Mouse (Mus musculus): ENCODE data around the gene Celf3. TPM values are rescaled to one million over a fixed set of nuclear protein-coding genes. Genes with fewer than 3 reads are reported as not detected.
A peak's percentile ranks its signal among the peaks of the same experiment; 100 is the strongest.

The Celf3 gene
- polyA plus RNA-seq, 1 experiment from 2014 or later, result 14.2 TPM

DNA sequence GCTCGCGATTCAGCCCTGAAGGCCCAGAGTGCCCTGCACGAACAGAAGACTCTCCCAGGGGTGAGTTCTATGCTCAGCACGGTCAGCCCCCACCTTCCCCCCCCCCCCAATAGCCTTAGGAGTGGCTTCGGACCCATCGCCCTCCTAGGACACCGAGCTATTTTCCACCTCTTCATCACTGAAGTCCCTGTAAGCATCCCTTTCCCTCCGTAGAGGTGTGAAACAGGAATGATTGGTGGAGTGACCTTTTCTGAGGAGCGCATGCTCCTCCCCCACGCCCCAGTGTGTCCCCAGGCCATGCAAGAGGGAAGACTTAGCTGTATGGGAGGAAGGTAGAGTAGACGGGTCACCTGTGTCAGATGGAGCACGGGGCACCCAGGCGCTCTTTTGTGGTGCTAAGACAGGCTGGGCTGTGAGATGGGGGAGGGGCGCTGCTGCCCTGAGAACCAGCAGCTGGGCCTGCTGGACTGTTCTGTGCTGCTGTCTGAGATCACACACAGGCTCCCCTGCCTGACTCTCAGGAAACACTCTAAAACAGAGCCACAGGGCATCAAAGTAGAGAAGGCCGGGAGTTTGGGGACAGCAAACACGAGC is 2.3 kb downstream of the Celf3 start, which contains the start of gene Riiad1:
Gene Riiad1 (minus strand): TSS at position 51 of the 594 bp plus-strand sequence.
- no peak within 1 kb of the TSS for H3K27ac ChIP-seq
- 8% methylated on average over 16 of the region's 16 CpGs for WGBS

DNA sequence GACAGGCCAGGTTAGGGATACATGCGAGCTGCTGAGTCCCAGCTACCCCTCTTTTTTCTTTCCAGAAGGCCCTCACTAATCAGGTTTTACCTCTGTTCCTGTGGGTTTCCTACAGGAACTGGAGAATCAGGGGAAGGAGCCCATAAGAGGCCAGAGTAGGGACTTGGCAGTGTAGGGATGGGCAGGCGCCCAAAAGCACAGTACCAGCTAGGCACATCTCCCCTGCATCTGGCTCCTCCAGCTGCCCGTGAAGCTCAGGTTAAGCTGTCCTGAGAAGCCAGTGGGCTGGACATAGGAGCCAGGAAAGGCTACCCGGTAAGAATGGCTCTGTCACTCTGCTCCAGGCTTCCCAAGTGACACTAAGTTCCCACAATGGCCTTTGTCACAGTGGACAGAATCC is 3.3 kb downstream of the Celf3 start:
- H3K4me1 ChIP-seq, result peaks cover 22% of the 10 kb centered on the region
- peaks cover 37% of the 10 kb centered on the region for H3K27me3 ChIP-seq
- H3K36me3 ChIP-seq, result no peaks in the 10 kb centered on the region
- ATAC-seq (ENCODE audit: insufficient number of reproducible peaks, insufficient read depth, low FRiP score, low TSS enrichment), result no peak
- no peak overlapping the region for H3K4me3 ChIP-seq
- 66% methylated on average over 4 of the region's 4 CpGs for WGBS
- no peak overlapping the region for H3K4me2 ChIP-seq (replicated peaks)
- no peaks in the 10 kb centered on the region for H3K9me3 ChIP-seq
- no peak overlapping the region for H3K9ac ChIP-seq
- H3K27ac ChIP-seq, result no peak overlapping the region

More for the DNA sequence above, 2.3 kb downstream of the Celf3 start, which contains the start of gene Riiad1:
- H3K4me3 ChIP-seq, result peak within 1 kb of the TSS; percentile 22
- no peaks in the 10 kb centered on the region for H3K36me3 ChIP-seq
- H3K4me1 ChIP-seq, result peaks cover 22% of the 10 kb centered on the region
- no peak within 1 kb of the TSS for H3K9ac ChIP-seq
- H3K9me3 ChIP-seq, result no peaks in the 10 kb centered on the region
- H3K4me2 ChIP-seq (replicated peaks), result peak within 1 kb of the TSS; percentile 36
- ATAC-seq (ENCODE audit: insufficient number of reproducible peaks, insufficient read depth, low FRiP score, low TSS enrichment), result no peak
- peaks cover 37% of the 10 kb centered on the region for H3K27me3 ChIP-seq

DNA sequence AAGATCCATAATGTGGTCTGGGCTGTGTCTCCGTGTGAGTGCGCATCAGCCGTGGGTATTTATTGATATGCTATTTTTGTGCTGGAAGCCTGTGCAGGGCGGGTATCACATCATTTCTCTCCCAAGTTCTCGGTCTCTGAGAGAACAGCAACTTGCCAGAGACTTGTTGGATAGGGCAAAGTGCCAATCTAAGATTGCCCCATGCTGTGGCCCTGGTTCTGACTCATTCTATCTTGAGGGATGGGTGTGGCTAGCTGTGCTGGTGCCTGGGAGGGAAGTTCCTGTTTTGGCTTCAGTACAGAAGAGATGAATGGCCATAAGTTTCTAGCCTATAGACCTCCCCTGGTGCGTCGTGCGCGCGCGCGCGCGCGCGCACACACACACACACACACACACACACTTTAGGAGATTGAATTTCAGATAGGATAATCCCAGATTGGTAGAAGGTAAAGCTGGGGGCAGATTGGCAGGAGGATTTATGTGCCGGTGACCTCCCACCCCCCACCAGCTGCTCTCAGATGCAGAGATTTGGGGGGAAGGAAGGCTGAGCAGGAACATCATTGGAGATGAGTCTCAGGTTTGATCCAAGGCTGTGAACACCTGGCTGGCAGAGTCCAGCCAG is 4.8 kb downstream of the Celf3 start:
- no peaks in the 10 kb centered on the region for H3K36me3 ChIP-seq
- H3K4me1 ChIP-seq, result peaks cover 20% of the 10 kb centered on the region
- no peak for ATAC-seq (ENCODE audit: insufficient number of reproducible peaks, insufficient read depth, low FRiP score, low TSS enrichment)
- H3K9ac ChIP-seq, result no peak overlapping the region
- no peak overlapping the region for H3K27ac ChIP-seq
- H3K4me3 ChIP-seq, result no peak overlapping the region
- H3K27me3 ChIP-seq, result peaks cover 37% of the 10 kb centered on the region
- H3K9me3 ChIP-seq, result no peaks in the 10 kb centered on the region
- 80% methylated on average over 17 of the region's 17 CpGs for WGBS
- H3K4me2 ChIP-seq (replicated peaks), result no peak overlapping the region

DNA sequence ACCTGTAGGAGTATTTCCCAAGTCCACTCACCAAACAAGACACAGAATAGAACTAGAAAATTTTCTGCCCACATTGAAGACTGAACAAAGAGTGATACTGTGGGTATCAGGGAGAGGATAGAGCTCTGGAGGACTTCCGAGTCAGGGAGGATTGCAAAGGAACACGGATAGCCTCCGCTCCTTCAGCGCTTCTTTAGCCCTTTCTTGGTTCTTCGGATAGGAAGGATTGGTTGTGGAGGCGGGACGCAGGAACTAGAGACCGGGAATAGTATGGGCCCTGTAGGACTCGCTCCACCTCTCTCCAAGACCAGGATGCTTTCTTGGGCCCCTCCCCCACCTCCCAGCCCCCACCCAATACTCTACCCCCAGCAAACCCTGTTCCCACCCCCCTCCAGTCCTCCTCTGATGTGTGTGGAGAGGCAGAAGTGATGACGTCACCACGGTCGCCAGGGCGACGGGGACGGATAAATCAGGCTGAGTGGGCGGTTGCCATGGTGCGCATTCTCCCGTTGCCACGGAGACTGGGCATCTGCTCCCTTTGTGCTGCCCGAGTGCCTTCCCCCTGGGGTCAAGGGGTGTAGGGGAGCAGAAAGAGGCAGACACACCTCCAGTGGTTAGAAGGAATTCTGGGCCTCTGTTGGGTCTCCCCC is 5.8 kb downstream of the Celf3 start:
- 18% methylated on average over 20 of the region's 20 CpGs for WGBS
- Histone ChIP-seq H3K4me3 (no peak overlapping the region), H3K9me3 (no peaks in the 10 kb centered on the region), H3K36me3 (no peaks in the 10 kb centered on the region), H3K27ac (peak overlapping the region; percentile 30; the same call in 1 of the 2 replicates), H3K4me1 (peaks cover 15% of the 10 kb centered on the region), H3K9ac (no peak overlapping the region; the same call in 1 of the 2 replicates), H3K4me2 (replicated peaks) (0 out of 2 replicates have a peak overlapping the region, but pooled peaks have one; percentile 9), H3K27me3 (peaks cover 28% of the 10 kb centered on the region)
- peak; percentile 32 for ATAC-seq (ENCODE audit: insufficient number of reproducible peaks, insufficient read depth, low FRiP score, low TSS enrichment)

DNA sequence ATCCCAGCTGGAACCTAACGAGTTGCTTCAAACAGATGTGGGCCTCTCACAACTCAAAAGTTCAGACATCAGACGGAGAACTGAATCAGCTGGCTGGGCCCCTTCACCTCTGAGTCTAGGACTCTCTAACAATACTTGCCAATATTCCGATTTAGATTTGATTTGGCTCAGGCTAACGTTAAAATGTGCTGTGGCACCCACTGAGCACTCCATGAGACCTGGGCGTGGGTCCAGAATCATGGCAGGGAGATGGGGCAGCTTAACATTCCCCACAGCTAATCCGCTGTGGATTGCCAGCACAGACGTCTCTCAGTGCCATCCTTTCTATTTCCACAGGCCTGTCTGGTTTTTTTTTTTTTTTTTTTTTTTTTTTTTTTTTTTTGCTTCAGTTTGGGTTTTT is 7.8 kb downstream of the Celf3 start:
- H3K4me3 ChIP-seq, result no peak overlapping the region
- no peak overlapping the region for H3K4me2 ChIP-seq (replicated peaks)
- no peaks in the 10 kb centered on the region for H3K9me3 ChIP-seq
- WGBS, result 70% methylated on average over 7 of the region's 7 CpGs
- ATAC-seq (ENCODE audit: insufficient number of reproducible peaks, insufficient read depth, low FRiP score, low TSS enrichment), result no peak
- no peak overlapping the region for H3K27ac ChIP-seq
- H3K27me3 ChIP-seq, result peaks cover 12% of the 10 kb centered on the region; the same call in 1 of the 2 replicates
- H3K9ac ChIP-seq, result no peak overlapping the region
- H3K36me3 ChIP-seq, result no peaks in the 10 kb centered on the region
- H3K4me1 ChIP-seq, result peaks cover 8% of the 10 kb centered on the region

DNA sequence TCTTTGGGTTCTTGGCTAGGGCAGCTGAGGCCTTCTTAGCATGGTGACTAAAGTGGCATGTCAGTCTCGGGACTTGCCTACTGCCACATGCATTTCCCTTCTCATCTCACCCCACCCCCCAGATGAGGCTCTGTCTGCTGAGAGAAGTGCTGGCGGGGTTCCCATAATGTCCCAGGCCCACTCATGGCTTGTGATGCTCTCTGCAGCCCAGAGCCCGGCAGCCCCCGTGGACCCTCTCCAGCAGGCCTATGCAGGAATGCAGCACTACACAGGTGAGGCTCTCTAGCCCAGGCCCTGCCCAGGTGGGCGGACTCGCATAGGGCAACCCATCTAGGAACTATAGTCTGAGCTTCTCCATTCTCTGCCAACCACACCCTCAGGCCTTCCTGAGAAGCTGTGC is 9.5 kb downstream of the Celf3 start:
- Histone ChIP-seq H3K9me3 (no peaks in the 10 kb centered on the region), H3K27me3 (no peaks in the 10 kb centered on the region), H3K27ac (no peak overlapping the region), H3K36me3 (0 out of 2 replicates have a peak, but pooled peaks cover 3% of the 10 kb centered on the region), H3K4me2 (replicated peaks) (no peak overlapping the region), H3K9ac (no peak overlapping the region), H3K4me1 (peaks cover 8% of the 10 kb centered on the region), H3K4me3 (no peak overlapping the region)
- no peak for ATAC-seq (ENCODE audit: insufficient number of reproducible peaks, insufficient read depth, low FRiP score, low TSS enrichment)
- WGBS, result 79% methylated on average over 6 of the region's 6 CpGs

DNA sequence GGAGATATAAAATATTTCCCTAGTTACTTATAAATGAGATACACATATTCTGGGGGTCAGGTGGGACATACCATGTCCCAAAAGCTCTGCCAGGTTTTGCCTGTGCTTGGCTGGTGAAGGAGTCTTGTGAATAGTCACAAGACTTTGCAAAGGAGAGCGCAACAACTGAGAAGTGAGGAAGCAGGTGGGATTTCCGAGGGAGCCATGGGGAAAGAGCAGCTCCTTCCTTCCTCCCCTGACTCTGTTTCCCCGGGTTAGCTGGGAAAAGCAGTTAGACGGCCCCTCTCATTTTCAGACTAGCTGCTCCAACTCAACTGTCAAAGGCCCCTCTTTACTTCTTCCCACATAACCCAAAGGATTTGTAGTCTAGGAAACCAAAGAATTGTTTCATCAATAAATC is 19.1 kb downstream of the Celf3 start:
- Histone ChIP-seq H3K27me3 (no peaks in the 10 kb centered on the region), H3K9ac (no peak overlapping the region), H3K36me3 (peaks cover 33% of the 10 kb centered on the region), H3K9me3 (no peaks in the 10 kb centered on the region), H3K4me2 (replicated peaks) (no peak overlapping the region), H3K27ac (no peak overlapping the region), H3K4me1 (no peaks in the 10 kb centered on the region), H3K4me3 (no peak overlapping the region)
- no peak for ATAC-seq (ENCODE audit: insufficient number of reproducible peaks, insufficient read depth, low FRiP score, low TSS enrichment)
- 91% methylated on average over 4 of the region's 4 CpGs for WGBS

DNA sequence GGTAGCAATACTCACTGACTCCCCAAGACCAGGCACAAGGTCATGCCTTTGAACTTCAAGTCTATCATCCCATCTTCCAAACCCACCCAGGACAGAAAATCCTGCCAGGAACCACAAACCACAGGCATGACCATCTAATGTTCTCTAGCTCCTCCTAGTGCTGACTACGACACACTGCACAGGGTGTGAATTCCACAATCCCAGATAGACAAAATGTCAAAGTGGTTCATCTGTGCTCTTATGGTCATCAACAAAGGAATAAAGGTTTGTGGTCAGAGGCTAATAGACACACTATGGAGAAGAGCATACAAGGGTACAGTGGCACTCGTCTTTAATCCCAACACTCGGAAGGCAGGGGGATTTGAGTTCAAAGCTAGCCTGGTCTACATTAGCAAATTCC is 24.1 kb downstream of the Celf3 start:
- H3K9ac ChIP-seq, result no peak overlapping the region
- no peak overlapping the region for H3K4me2 ChIP-seq (replicated peaks)
- no peaks in the 10 kb centered on the region for H3K9me3 ChIP-seq
- 73% methylated on average over 3 of the region's 3 CpGs for WGBS
- peaks cover 39% of the 10 kb centered on the region for H3K36me3 ChIP-seq
- no peaks in the 10 kb centered on the region for H3K4me1 ChIP-seq
- no peak for ATAC-seq (ENCODE audit: insufficient number of reproducible peaks, insufficient read depth, low FRiP score, low TSS enrichment)
- no peak overlapping the region for H3K4me3 ChIP-seq
- no peak overlapping the region for H3K27ac ChIP-seq
- H3K27me3 ChIP-seq, result no peaks in the 10 kb centered on the region

DNA sequence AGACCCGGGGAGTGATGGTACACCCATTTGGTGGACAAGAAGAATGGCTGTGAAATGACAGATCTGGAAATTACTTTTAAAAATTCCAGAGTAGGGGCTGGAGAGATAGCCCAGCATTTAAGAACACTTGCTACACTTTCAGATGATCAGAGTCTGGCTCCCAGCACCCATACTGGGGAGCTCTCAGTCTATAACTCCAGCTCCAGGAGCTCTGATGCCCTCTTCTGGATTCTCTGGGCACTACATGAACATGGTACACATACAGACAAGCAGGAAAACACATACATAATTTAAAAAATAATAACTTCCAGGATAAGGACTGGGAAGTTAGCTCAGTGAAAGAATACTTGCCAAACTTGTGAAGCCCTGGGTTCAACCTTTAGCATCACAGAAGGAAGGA is 28.6 kb downstream of the Celf3 start:
- 100% methylated on average over 1 of the region's 1 CpGs for WGBS

DNA sequence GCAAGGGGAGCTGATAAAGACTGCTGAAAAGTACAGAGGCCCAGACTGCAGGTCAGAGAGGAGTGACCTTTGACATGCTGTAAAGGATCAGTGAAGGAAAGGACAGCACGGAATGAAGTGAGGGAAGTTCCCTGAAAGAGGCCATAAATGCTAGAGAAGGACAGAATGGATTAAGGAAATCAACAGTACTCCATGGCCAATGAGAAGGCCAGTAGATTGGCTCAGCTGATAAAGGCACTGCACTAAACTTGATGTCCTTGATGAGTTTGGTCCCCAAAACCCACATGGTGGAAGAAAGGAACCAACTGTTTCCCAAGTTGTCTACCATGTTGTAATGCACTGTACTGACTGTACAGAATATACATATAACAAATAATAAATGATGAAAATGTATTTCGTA is 48.6 kb downstream of the Celf3 start:
- Histone ChIP-seq H3K9me3 (no peaks in the 10 kb centered on the region), H3K4me3 (no peak overlapping the region), H3K36me3 (peaks cover 14% of the 10 kb centered on the region), H3K27ac (no peak overlapping the region), H3K27me3 (no peaks in the 10 kb centered on the region), H3K9ac (no peak overlapping the region), H3K4me2 (replicated peaks) (no peak overlapping the region), H3K4me1 (no peaks in the 10 kb centered on the region)
- WGBS, result 69% methylated on average over 2 of the region's 2 CpGs
- ATAC-seq (ENCODE audit: insufficient number of reproducible peaks, insufficient read depth, low FRiP score, low TSS enrichment), result no peak

More for the DNA sequence above, 28.6 kb downstream of the Celf3 start:
- no peak for ATAC-seq (ENCODE audit: insufficient number of reproducible peaks, insufficient read depth, low FRiP score, low TSS enrichment)
- H3K9ac ChIP-seq, result no peak overlapping the region
- no peaks in the 10 kb centered on the region for H3K4me1 ChIP-seq
- H3K4me3 ChIP-seq, result no peak overlapping the region
- no peaks in the 10 kb centered on the region for H3K9me3 ChIP-seq
- no peak overlapping the region for H3K27ac ChIP-seq
- no peak overlapping the region for H3K4me2 ChIP-seq (replicated peaks)
- H3K27me3 ChIP-seq, result no peaks in the 10 kb centered on the region
- H3K36me3 ChIP-seq, result peaks cover 36% of the 10 kb centered on the region

DNA sequence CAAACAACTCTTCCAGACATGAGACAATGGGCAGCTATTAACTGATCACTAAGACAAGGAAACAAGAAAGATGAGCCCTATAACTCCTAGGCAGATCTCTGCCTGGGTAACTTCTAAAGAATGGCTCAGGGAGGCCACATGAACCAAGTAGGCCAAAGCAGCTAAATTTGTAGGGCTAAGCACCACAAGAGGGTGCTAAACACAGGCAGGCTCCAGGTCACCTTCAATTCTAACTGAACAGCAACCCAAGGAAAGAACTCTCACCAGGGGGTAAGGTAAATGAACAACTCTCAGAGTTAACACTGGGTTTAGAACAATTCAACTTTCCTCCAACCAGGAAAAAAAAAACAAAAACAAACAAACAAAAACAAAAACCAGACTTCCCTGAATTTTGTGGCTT is 55.9 kb downstream of the Celf3 start:
- Histone ChIP-seq H3K36me3 (peaks cover 3% of the 10 kb centered on the region; the same call in 1 of the 2 replicates), H3K27me3 (no peaks in the 10 kb centered on the region), H3K4me2 (replicated peaks) (no peak overlapping the region), H3K4me1 (no peaks in the 10 kb centered on the region), H3K4me3 (no peak overlapping the region), H3K27ac (no peak overlapping the region), H3K9me3 (no peaks in the 10 kb centered on the region), H3K9ac (no peak overlapping the region)
- ATAC-seq (ENCODE audit: insufficient number of reproducible peaks, insufficient read depth, low FRiP score, low TSS enrichment), result no peak

DNA sequence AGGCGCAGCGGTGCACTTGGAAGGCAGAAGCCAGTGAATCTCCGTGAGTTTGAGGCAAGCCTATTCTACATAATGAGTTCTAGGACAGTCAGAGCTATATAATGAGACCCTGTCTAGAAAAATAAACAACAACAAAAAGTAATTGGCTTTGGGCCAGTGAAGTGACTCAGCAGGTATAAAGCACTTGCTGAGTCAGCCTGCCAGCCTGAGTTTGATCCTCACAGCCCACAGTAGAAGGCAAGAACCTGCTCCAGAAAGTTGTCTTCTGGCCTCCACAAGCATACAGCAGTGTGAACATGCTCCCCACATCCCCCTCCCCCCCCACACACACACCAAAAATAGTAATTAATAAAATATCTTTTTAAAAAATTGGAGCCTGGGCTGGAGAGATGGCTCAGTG is 59.1 kb downstream of the Celf3 start:
- Histone ChIP-seq H3K4me3 (no peak overlapping the region), H3K4me1 (no peaks in the 10 kb centered on the region), H3K9me3 (no peaks in the 10 kb centered on the region), H3K27ac (no peak overlapping the region), H3K27me3 (no peaks in the 10 kb centered on the region), H3K36me3 (no peaks in the 10 kb centered on the region; the same call in 1 of the 2 replicates), H3K9ac (no peak overlapping the region), H3K4me2 (replicated peaks) (no peak overlapping the region)
- no peak for ATAC-seq (ENCODE audit: insufficient number of reproducible peaks, insufficient read depth, low FRiP score, low TSS enrichment)
- 90% methylated on average over 3 of the region's 3 CpGs for WGBS
